Mouse (Mus musculus) brain, embryonic 14.5 days (tissue): ENCODE data around the gene Lrrc25.

Experiments used
- CTCF ChIP-seq: fragments of 200-500 bp; IDR thresholded peaks from 2 replicates; pipeline ENCODE4 v1.5.1; 2012; ENCODE audit warnings: inconsistent platforms, mild to moderate bottlenecking, moderate library complexity, borderline replicate concordance; ENCODE audit not compliant: insufficient read depth, insufficient read length; ENCODE audit errors: extremely low read depth
- POLR2A ChIP-seq: fragments of 200-500 bp; IDR thresholded peaks from 2 replicates; pipeline ENCODE4 v1.6.1; 2012; ENCODE audit warnings: mild to moderate bottlenecking, inconsistent platforms, borderline replicate concordance; ENCODE audit not compliant: poor library complexity, insufficient read depth, insufficient read length, severe bottlenecking; ENCODE audit errors: extremely low read depth

- no peak for TF ChIP-seq CTCF
- no peak for TF ChIP-seq POLR2A
Measured at GRCm38 (mm10) chr8:70574915-70575314, 41.0 kb upstream of the Lrrc25 start.
